Mouse (Mus musculus) adrenal gland, postnatal 10 days (tissue): ENCODE data around the gene Kcnk10. TPM values are rescaled to one million over a fixed set of nuclear protein-coding genes. Genes with fewer than 3 reads are reported as not detected.

Experiments used
- DNase-seq: peaks from one replicate; pipeline ENCODE4 v3.0.0; 2021; ENCODE audit warnings: mixed read lengths
- total RNA-seq, 2 experiments: library from RNA; stranded (reverse); gene quantifications; 2 replicates each; pipeline ENCODE4 v1.2.3; 2021

Kcnk10 gene
- total RNA-seq, 2 experiments from 2014 or later = 0.81 to 1.9 TPM

DNA sequence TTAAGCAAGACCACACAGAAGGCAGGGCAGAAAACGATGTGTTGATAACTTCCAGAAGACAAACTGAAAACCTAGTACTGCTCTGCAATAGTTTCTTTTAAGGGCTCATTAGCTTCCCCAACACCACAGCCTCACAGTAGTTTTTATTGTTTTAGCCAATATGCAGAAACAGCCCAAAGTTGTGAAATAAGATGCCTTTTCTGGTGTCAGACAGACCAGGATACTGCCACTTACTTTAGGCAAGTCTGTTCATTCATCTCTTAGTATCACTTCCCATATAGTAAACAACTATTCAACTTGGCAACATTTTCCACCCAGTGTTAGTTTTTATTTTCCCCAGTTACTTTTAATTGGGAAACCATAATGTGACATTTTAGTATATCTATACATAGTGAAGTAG, 171.5 kb downstream of the Kcnk10 start:
- no peak for DNase-seq

DNA sequence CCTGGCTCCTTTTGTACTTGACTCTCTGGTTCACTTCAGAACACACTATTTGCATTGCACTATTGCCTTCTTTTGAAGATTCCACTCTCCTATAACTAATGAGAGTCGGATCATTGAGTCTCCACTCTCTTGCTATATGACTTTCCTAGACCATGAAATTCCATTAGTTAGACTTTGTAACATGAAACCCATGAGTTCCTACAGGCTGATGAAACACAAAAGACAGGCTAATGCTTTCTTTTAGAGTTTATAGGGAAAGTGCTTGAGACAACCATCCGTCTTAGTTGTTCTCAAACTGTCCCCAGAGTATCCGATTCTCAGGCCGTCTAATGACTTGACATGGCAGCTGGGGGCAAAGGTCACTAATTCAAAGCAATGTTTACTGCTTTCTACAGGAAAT, 172.0 kb downstream of the Kcnk10 start:
- no peak for DNase-seq

DNA sequence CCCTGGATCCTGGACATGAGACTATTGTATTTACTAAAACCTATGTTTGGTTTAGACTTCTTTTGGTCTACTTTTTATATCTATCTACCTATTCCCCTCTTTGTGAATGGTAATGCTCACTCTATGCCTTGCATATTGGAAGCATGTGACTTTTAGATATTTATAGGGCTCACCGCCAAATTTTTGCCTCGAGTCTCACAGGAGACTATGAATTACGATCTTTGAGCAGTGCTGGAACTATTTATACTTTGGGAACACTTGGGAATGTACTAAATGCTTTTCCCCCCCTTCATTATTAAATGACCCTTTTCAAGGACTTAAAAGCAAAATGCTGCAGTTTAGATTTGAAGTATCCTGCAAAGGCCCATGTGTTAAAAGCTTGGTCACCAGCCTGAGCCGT, 181.5 kb downstream of the Kcnk10 start:
- DNase-seq = no peak

DNA sequence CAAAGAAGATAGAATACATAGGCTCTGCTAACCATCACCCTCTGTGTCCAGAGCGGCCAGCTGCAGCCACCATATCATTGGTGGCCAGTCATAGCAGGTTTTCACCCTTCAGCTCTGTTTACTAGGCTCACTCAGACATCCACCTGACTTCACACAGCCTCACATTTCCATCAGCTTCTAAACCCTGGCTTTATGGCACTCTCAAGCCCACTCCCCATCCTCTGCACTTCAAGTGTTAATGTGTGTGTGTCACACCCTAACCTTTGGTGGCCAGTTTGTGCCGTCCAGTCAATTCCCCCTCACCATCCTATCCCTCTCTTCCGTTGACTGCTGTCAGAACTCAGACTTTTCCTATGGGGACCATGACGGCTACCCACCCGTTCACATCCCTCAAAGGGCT, 184.0 kb downstream of the Kcnk10 start:
- DNase-seq = no peak

DNA sequence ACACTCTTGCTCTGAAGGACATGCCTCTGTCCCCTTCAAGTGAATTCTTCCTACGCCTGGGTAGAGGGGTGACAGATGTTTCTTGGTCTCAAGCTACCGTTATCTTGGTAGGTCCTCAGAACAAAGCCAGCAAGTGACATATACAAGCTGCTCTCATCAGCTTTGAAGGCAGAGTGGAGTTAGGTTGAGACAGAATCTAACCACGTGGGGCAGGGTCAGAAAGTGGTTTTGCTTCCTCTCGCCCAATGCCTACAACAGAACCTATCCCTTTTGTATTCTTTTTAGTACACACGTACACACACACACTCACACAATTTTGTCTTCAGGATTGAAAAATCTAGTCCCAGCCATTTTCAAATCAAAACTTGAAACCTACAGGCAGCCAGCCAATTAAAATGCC, 186.8 kb downstream of the Kcnk10 start:
- no peak for DNase-seq

DNA sequence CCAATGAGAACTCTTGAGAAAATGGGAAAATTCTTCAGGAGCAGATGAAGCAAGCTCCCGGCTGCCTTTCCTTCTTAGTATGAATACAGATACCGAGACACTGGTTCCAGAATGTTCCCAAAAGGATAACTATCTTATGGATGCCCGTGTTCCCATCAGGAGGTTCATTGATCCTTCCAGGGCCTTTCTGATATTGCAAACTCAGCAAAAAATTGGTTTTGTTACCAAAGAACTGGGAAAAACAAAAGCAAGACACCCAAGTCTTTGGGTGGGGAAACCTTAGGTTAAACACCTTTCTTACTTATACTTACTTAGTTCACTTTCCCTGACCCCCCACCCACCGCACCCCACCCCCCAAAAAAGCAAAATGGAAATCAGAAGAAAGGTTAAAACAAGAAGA, 188.5 kb downstream of the Kcnk10 start:
- no peak for DNase-seq

Other genes with a start within 250 kb of the Kcnk10 start
- 10 to 100 TPM in 1 of 2 experiments, 1 to 10 TPM in 1; 7.7 to 10.8 TPM for gene Spata7, start 49.8 kb upstream of the Kcnk10 start, total RNA-seq
- gene Ptpn21, start 159.1 kb upstream of the Kcnk10 start, total RNA-seq = 10 to 100 TPM; 17.5 to 22.7 TPM
- 10 to 100 TPM; 74.9 to 84.4 TPM for gene Zc3h14, start 168.7 kb upstream of the Kcnk10 start, total RNA-seq